Mouse (Mus musculus): ENCODE results near the gene Ifna1.

Ifna1 gene

DNA sequence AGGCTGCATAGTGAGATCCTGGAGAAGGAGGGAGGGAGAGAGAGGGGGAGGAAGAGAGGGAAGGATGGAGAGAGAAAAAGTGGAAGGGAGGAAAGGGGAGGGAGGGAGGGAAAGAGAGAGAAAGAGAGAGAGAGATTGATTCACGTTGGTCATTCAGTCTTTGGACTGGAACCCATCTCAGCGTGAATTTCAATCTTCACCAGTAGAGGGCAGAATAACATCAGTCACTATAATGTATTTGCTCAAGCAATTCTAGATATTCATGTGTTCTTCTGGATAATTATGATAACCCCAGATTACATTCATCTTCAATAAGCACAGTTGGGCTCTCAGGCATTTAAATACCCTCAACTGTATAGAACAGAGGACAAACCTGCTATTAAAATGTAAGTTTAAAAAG, 22.8 kb downstream of the Ifna1 start:
- no peak for DNase-seq (ENCODE audit: low spot score in 2 of 2)

DNA sequence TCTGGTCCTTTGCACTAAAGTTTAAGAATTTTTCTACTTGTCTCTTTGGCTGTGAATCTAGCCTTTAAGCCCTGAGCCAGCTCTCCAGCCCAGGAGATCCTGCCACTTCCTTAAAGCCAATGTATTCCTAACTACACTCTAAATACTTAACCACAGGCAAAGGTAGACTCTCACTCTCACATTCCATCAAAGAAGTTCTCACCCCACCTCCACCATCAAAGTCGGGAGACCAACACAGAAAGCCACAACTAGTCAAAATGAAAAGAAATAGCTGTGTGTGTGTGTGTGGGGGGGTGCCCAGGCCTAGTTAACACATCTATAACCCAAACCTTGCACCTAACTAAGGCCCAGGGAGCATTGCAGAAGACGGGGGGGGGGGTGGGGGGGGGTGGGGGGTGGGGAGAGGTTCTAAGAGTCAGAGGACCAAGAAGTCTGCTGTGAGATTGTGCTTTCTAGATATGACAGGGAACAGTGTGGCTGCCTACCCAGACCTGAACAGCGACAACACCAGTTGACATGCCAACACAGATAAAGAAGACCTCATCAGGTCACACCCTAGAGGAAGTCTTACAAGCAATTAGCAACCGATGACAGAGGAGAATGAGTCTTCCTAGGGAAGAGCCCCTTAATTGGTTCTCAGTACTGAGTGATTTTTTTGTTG, 25.7 kb downstream of the Ifna1 start:
- no peak for DNase-seq (ENCODE audit: low spot score in 2 of 2)

DNA sequence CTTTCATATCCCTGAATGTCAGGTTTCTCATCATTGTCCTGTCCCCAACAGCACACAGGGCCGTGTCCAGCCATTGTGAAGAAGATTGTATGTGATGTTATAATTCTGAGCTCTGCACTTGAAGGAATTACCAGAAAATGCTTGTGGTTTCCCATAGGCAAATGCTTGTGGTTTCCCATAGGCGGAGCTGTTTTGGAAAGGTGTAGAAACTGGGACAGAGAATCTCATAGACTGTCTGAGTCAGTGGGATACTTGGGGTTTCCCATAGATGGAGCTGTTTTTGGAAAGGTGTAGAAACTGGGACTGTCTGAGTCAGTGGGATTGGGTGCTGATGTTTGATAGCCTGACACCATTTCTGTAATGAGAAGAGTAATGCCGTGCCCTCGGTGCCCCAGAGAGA, 26.6 kb downstream of the Ifna1 start:
- DNase-seq (ENCODE audit: low spot score in 2 of 2) = no peak

DNA sequence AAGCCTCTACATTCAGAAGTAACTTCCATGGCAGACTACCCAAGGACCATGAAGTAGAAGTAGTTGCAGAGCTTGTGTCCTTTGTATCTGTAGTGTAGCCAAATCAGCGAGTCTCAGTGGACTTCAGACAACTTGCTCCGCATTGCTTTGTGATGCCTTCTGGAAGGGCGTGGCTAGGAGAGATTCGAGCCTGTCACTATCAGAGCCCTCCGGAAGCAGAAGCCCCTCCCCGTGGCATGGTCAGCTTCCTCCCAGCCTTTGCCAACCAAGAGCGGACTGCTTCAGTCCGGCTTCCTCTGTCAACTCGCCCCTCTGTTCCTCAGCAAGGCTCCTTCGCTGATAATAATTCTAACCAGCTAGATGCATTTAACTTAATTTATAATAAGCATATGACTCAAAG, 28.4 kb downstream of the Ifna1 start:
- no peak for DNase-seq (ENCODE audit: low spot score in 2 of 2)

DNA sequence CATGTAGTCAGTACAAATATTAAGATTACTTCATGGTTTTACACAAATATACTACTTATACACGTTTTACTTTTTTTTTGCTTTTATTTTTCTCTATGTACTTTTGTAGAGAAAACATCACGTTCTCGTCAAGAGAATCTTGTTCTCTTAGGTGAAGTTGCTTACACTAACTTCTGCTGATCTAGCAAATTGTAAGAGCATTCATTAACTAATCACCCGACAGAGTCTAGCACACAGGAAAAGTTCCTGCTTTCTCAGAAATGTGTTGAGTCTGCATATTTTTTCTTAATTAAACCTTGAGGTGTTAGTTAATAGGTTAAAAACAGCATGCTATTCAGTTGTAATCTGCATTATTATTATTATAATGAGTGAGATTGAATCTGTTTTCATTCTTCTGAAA, 28.9 kb downstream of the Ifna1 start:
- no peak for DNase-seq (ENCODE audit: low spot score in 2 of 2)

DNA sequence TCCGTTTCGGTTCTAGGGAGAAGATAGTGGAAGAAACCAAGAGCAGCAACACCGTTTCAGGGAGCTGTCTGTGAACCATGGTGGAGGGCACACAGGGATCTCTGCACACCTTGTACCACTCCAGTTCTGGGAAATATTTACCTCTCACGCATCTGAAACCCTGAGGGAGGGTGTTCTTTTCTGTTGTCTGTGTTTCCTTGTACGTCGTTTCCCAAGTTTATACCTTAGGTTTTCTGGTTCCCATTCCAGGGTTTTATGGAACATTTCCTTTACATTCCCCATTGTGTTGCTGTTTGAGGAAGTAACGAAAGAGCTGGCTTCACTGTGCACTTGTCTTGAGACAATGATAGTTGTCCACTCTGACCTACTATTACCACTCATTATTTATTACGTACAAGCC, 30.2 kb downstream of the Ifna1 start, which contains the start of gene Ifne:
Ifne (minus strand) TSS at position 101 of the 400 bp plus-strand sequence.
- DNase-seq (ENCODE audit: low spot score in 2 of 2) = no peak

DNA sequence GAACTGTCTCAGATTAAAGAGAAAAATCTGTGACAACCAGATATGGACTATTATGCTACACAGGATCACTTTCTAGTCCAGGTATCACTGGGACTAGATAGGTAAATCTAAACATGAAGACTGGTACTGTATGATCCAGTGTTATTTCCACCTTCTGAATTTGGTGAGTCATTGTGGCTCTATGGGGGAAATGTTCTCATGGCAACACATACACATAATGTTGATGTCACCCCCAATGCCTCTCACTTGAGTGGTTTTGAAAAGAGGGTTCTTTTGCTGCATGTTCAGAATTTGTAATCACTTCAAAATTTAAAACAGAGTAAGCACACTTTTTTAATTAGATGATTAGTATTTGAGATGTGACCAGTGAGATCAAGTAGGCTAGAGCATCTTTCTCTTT, 38.3 kb downstream of the Ifna1 start:
- DNase-seq (ENCODE audit: low spot score in 2 of 2) = no peak

DNA sequence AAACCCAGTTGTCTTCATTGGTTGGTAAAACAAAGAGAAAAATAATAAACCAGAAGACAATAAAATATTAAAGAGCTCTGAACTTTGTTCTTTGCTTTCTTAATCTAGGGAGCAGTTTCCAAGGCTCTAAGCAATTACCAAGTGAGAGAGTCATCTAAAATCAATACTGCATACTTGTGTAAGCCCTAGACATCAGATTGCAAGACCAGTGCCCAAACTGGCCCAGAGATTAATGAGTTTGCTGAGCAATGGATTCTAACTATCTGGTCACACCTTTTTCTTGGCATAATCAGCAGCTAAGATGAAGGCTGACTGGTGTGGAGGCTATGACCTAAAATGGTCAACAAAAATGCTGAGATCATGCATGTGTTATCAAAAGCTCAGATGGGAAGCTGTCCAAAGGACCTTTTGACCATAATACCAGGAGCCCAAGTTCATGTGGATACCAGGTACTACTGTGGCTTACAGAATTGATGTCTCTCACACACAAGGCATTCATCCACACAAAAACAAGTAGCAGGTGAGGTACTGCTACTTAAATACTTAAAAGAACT, 43.4 kb downstream of the Ifna1 start:
- no peak for DNase-seq (ENCODE audit: low spot score in 2 of 2)

Measured in frontal cortex, postnatal 10 days (tissue).